Mouse (Mus musculus): Measurements from ENCODE around the gene Slc16a10.

Gene Slc16a10

DNA sequence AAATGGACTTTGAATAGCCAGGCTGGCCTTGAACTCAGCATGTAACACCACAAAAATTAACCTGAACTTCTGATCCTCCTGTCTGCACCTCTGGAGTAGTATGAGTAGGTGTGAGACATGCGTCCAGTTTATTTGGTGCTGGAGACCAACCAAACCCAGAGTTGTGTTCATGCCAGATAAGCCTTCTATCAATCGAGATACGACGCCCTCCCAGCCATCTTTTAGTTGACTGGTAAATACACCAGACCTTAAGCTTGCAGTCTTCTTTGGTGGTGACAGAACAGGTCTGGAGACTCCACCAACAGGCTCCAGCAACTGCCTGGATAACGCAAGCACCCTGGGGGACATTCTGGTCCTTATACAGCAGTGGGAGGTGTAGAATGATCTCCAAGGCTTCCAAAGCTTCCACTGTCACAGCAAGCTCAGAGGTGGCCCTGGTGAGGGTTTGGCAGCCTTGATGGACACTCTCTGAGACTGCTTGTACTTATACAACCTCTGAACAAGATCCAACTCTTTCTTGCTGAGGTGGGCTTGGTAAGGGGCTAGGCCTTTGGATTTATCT, 7.6 kb upstream of the Slc16a10 start:
- DNase-seq (ENCODE audit: low read depth, low spot score): no peak

DNA sequence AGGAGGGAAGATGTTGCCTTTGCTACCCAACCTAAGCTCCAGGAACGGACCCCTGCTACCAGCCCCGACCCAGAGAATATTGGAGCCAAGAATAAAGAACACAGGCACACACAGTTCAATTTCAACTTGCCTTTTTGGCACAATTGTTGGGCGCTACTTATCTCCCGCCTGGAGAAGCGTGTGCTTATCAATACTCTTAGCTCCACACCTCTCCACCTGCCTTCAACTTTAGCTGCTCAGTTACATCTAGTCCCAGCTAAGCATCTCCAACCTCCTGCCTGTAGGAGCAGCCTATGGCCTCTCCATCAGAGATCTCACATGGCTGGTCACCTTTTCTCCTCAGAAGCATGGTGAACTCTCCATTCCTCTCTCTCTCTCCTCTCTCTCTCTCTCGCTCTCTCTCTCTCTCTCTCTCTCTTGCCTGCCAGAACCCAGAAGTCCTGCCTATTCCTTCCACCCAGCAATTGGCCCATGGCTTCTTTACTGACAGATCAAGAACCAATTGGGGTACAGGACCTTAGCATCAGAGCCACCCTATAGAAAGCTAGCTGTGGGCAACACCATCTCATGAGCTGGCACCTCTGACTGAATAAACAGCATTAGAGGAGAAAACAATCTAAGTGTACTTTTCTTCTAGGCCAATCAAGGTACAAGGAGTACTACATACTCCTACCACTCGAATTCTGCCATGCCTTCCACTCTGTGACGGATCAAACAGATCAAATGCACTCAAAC, 5.4 kb upstream of the Slc16a10 start:
- DNase-seq (ENCODE audit: low read depth, low spot score): no peak

DNA sequence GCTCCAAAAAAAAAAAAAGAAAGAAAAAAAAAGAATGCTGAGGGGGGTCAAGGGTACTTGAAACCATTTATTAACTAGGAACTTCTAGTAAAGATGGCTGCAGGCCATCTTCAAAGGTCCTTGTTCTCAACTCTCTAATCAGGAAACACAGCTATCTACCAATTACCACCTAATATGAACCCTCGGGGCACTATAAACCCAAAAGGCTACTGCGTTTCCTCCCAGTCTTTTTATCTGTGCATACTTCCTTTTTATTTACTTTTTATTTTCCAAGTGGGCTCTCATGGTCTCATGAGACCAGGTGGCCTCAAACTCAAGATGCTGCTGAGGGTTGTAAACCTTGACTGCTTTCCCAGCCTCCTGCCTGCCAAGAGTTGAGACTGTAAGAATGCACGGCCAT, 4.4 kb upstream of the Slc16a10 start:
- DNase-seq (ENCODE audit: low read depth, low spot score): no peak

DNA sequence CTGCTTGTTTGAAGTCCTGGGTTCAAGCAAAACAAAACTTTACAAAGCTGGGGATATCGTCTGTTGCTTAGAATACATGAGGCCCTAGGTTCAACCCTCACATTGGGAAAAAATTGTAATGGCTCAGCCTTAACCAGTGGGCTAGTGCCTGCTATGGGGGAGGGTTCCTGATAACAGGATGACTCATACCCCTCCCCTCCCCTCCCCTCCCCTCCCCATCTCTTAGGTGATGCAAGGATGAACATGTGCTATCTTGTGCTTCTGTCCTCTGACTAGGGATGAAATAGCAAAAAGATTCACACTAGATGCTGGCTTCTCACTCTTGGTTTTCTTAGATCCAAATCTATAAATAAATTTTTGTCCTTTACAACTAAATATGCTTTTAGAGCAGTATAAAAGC, 2.8 kb upstream of the Slc16a10 start:
- DNase-seq (ENCODE audit: low read depth, low spot score): no peak

DNA sequence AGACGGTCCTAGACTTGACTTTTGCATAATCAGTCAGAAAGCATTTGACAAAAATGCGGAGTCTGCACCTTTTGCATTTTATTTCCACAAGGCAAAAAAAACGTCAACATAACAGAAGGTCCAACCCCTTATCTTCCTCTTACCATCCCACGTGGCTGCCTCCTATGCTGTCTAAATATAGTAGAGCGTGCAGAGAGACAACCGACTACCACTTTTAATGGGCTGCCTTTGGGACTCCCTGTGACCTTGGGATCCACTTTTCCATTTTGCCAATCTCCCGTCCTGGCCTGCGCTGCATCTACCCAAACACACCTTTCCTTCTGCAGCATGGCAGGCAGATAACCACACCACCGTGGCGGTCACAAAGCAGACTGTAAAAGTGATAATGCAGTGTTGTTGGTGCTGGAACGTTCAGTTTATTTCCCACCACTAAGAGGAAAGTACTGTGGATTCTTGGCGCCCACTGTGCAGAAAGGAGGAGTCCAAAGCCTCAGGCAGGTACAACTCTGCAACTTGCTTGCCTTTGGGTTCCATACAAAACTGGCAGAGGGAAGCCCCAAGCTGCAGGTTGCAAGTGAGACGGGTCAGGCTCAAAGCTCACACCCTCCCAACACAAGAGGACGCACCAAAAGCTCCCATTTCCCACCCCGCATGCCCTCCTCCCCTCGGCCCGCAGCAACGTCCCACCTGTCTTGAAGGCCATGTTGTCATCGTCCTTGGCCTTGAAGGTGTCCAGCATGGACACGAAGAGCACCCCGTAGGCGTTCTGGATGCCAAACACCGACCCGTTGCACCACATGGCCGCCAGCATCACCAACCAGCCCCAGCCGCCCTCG, 824 bp downstream of the Slc16a10 start:
- DNase-seq (ENCODE audit: low read depth, low spot score): no peak

DNA sequence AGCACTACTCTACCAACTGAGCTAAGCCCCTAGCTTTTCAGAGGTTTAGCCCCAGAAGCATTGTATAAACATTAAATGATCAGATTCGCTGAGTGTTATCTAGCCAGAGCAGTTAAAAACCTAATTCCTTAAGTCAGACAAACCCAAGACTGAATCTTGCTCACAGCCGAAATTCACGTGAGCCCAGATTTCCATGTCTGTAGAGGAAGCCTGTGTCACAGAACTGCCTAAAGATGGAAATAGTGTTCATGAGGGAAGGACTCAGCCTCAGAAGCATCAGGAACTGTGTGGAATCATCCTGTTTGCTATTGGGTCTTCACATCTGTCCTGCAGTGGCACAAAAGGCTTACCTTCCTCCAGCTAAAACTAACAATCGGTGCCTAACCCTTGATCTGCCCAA, 2.4 kb downstream of the Slc16a10 start:
- no peak for DNase-seq (ENCODE audit: low read depth, low spot score)

DNA sequence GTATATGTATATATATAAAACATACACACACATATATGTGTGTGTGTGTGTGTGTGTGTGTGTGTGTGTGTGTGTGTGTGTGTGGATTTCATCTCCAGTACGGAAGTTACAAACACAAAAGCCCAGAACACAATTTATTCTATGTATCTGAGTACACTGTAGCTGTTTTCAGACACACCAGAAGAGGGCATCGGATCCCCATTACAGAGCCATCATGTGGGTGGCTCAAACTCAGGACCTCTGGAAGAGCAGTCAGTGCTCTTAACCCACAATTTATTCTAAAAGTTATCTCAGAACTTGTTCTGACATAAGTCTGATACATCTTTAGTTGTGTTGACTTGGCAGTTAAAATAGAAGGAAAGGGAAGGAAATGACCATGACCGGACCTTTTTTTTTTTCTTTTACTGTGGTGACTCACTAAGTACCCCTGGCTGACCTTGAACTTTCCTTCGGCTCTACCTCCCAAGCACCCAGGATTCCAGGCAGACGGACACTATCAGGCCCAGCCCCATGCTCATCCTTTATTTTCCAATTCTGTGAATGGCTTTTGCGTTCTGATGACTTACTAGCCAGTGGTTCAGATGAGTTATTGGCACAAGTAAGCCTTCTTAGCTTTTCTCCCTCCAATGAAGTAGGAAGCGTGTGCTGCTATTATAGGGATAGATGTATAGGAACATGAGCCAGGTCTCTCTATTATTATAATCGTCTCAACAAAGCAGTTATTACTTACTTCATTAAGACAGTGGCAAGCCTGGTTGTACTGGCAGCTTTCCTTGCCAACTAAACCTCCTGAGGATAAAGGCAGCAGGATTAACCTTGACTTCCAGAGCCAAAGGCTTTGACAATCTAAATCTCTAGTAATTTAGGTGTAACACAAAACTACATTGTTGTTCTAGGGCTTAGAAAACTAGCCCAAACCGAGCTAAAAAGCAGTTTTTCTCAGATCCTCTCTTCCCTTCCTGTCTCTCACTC, 6.0 kb downstream of the Slc16a10 start:
- DNase-seq (ENCODE audit: low read depth, low spot score): peak; percentile 42

DNA sequence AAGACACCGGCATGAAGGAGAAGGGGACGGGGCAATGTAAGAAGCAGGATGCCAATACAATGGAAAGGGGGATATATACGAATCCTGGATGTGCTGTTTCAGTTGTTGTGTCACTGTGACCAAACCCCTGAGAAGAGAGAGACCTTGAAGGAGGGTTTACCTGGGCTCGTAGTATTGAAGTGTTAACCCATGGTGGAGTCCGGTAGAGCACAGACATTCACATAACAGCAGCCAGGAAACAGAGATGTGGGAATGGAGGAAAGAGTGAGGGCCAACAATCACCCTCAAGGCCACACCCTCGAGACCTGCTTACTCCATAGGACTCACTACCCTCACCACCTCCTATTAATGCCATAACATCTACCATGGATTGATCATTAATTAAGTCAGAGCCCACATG, 7.2 kb downstream of the Slc16a10 start:
- no peak for DNase-seq (ENCODE audit: low read depth, low spot score)

DNA sequence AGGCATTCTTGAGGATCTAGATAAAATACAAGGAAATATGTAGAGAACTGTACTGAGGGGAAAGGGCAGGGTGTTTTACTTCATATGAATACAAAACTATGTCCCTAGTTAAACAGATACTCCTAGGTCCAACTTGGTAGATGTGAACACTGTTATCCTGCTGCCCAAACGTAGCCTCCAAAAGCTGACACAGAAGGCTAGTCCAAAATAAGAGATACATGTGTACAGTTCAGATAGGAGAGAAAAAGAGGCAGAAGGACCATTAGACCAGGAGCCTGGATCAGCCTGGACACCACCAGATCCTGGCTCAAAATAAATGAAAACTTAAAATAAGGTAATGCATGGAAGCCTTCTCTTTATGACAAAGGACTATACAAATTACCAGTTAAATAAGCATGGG, 8.4 kb downstream of the Slc16a10 start:
- no peak for DNase-seq (ENCODE audit: low read depth, low spot score)

DNA sequence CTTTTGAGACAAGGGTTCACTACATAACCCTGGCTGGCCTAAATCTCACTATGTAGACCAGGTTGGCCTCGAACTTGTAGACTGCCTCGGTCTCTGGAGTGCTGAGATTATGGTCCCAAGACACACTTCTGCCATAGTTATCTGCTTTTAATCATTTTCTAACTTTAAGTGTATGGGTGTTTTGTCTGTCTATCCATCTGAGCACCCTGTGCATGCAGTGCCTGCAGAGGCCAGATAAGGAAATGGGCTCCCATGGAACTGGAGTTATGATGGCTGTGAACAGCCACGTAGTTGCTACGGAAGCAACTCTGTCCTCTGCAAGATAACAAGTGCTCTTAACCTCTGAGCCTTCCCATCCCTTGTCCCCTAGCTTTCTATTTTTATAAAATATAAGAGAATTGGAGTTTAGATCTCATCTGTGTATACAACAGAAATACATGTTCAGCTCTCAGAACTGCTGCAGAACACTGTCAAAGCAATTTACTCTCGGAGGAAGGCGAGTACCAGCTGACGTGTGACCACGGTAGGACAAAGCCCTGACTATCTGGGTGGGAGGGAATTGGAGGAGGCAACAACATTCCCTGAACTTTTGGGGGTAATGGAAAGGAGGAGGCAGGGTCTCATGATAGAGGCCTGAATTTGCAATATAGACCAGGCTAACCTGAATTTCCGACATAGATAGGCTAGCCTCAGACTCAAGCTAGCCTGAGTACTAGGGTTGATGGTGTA, 10.2 kb downstream of the Slc16a10 start:
- DNase-seq (ENCODE audit: low read depth, low spot score): no peak

DNA sequence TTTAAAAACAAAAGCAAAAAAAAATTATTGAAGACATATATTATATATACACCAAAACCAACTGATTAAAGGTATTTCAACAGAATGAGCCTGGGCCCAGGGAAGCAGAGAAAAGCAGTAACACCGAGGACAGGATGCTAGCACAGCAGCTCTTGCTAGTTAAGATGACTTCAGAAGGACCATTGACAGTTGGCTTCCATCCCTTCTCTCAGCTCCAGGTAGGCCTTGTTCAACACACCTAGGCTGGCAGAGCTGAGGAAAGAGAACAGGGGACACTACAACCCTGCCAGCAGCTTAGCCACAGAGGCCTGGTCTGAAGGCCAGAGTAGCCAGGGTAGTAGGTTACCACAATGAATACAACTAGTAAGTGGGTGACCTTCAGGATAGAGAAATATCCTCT, 11.9 kb downstream of the Slc16a10 start:
- no peak for DNase-seq (ENCODE audit: low read depth, low spot score)

DNA sequence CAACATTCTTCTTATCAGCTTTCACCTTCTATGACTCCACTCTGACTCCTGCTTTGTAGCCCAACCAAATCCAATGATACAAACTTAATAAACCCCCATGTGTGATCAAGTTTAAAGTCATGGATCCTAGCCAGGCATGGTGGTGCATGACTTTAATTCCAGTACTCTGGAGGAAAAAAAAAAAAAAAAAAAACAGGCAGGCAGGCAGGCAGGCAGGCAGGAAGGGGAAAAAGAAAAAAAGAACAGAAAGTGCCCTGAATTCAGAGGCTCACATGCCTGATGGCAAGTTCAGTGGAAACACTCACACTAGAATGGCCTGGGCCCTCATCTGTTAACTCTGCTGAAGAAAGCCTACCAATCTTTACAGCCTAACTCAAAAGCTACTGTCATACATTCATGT, 12.9 kb downstream of the Slc16a10 start:
- no peak for DNase-seq (ENCODE audit: low read depth, low spot score)

DNA sequence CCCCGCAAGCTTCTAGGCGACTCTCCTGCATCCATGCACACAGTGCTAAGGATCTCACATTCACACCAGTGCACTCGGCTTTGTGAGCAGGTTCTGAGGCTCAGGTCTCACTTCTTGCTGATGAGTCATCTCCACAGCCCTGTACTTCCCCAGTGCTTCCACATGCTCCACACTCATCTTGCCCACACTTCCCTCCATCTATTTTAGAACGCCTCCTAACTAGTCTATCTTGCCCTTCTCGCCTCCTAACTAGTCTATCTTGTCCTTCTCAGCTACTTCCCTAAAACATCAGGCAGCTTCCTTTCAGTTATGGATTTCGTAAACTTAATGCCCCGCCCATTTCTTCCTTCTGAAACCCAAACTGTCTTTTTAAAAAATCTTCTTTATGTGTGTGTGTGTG, 13.6 kb downstream of the Slc16a10 start:
- DNase-seq (ENCODE audit: low read depth, low spot score): no peak

DNA sequence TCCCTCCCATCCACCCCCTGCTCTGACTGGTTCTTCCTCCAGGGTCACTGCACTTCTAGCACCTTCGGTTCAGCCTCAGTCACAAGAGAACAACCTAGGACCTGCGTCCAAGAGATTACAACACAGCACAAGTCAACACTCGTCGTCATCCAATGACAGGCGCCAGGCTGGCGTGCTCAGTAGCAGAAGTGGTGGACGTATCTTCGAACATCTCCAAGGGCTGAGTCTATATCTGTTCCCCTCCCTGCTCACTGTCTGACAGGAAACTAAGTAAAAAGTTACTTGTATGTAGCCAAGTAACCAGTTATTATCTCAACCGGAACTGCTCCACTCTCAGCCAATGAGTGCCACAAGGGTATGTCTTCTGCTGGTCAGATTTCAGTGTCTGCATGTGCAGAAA, 16.9 kb downstream of the Slc16a10 start:
- DNase-seq (ENCODE audit: low read depth, low spot score): no peak

DNA sequence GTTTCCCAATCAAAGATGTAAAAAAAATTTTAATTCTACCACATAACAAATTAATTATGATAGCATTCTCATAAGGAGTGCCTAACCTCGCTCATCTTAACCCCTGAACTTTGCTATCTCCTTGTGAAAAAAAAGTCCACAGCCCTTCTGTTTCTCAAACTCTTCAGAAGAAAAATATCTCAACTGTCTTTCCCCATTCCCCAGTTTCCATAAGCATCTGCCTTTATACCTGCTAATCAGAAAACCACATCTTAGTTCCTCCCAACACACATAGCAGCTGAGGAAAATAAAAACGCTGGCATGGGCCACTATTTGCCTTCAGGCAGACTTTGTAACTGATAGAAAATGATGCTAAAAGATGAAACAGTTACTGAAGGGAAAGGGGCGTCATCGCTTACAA, 17.5 kb downstream of the Slc16a10 start:
- no peak for DNase-seq (ENCODE audit: low read depth, low spot score)

DNA sequence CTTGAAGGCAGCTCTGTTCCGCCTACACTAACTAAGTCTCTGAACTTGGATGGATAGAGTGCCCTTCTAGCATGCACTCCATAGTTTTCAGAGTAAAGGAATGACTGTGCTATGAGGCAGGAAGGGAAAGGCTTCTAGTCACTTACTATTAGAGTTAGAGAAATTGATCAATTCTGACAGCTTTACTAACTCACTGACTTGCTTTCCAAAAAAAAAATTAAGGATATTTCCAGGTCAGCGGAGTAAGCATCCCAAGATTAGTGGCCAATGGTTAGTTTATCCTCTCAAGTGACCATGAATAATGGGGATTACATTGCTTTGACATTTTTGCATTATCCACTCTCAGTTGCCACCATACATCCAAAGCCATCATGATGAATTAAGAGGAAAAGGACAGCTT, 18.0 kb downstream of the Slc16a10 start:
- DNase-seq (ENCODE audit: low read depth, low spot score): no peak

DNA sequence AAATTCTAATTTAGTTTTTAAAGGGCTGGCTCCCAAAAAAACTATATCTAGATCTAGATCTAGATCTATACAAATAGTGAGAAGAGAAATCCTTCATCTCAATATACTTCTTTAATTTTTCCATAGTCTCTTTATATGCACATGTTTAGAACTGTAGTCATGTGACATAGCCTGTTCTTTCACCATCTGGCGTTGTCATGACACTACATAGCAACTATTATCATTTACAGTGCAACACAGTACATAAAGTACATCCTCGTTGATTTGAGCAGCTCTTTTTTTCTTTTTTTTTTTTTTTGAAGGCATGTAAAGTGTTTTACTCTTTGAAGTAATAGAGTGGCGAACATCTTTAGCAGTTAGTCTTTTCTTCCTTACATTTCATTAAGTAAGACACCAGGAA, 22.6 kb downstream of the Slc16a10 start:
- no peak for DNase-seq (ENCODE audit: low read depth, low spot score)

DNA sequence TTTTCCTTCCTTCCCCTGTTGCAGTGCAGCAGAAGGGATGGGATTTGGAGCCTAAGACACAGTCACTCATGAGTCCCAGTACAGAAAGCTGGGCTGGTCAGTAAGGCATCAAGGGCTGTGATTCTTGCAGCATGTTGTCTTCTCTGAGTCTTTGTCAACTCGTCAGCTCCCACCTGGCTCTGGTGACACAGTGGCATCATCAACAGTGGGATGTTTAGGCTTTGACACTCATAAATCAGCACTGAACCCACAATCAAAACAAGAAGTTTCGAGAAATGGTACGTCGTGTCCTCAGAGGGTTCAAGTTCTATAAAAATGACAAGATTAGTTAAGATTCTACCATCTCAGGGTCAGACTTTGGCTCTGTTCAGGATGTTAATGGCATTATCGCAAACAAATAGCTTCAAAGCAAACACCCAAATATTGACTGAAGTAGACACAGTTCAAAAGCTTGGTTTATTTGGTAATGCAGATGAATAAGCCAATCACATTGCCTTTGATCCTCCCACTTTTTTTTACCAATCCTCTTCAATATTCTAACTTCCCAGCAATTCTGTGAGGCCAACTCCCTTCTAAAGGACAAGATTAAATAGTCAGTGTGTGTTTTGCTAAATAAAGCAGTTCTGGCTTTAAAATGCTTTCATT, 23.2 kb downstream of the Slc16a10 start:
- no peak for DNase-seq (ENCODE audit: low read depth, low spot score)

DNA sequence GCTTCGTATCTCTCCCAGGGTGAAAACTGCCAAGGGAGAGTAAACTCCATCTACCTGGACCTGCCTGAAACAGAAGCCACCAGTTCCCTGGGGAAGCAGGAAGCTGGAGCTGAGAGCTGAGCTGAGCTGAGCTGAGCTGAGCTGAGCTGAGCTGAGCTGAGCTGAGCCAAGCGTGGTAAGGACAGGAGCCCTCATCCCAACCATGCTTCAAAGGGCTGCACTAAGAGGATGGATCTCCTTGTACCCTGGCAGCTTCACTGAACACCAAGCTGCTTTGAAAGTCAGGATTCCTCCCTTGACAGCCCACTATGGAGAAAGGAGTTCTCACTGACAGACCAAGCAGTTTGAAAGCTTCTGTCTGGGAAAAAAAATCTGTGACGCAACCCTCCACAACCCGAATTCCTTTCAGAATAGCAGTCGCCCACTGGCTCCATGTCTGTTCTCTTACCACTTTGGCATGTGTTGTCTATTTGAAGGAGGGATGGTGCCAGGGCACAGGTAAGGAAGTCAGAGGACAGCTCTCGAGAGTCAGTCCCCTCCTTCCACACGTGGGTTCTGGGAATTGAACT, 28.5 kb downstream of the Slc16a10 start:
- no peak for DNase-seq (ENCODE audit: low read depth, low spot score)

DNA sequence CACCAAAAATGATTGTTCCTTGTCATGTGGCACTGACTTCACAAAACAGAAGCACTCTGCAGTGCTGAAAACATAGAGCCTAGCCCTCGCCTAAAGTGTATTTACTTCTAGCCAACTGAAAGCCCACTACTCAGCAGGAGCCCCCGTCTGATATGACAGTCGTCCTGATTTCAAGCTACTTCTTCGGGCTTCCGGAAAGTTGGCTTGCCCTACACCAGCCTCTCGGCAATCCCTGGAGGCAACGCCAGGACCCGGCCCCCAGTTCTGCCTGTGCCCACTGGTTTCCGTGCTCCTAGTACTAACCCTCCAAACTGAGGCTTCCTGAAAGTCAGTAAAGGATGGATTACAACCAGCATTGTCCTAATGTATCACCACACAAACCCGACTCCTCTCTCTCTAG, 29.8 kb downstream of the Slc16a10 start:
- DNase-seq (ENCODE audit: low read depth, low spot score): no peak
